Mouse (Mus musculus): ENCODE data around the gene Grid2.

GRCm38 (mm10) chr6:63862628-63863027 lies 607.0 kb downstream of the Grid2 start:
- TF ChIP-seq POLR2A (IDR thresholded peaks at IDR 0.05; ENCODE audit: extremely low read depth, insufficient read depth, low read length) (no peak), CTCF (IDR thresholded peaks at IDR 0.05; ENCODE audit: low read depth, low read length) (no peak)
